Mouse (Mus musculus) midbrain, embryonic 15.5 days (tissue): ENCODE results near the gene Rad50. TPM values are rescaled to one million over a fixed set of nuclear protein-coding genes. Genes with fewer than 3 reads are reported as not detected.

Experiments used
- ATAC-seq: fragments of 200-750 bp; cut with Nextera tagmentation; replicated peaks from 2 replicates; pipeline ENCODE4 v1.8.0; 2017; ENCODE audit warnings: moderate TSS enrichment
- H3K27ac ChIP-seq: fragments of 300-500 bp; sonication (generic); 2 replicates; pipeline ENCODE4 v1.5.1; 2015; ENCODE audit warnings: mild to moderate bottlenecking, inconsistent platforms
- H3K27me3 ChIP-seq: fragments of 300-500 bp; sonication (generic); replicated peaks from 2 replicates; pipeline ENCODE4 v1.6.1; 2015; ENCODE audit warnings: inconsistent platforms
- H3K36me3 ChIP-seq: fragments of 300-500 bp; sonication (generic); replicated peaks from 2 replicates; pipeline ENCODE4 v1.6.1; 2015; ENCODE audit warnings: inconsistent platforms
- H3K4me1 ChIP-seq: fragments of 300-500 bp; sonication (generic); 2 replicates; pipeline ENCODE4 v1.6.1; 2015; ENCODE audit warnings: inconsistent platforms
- H3K4me2 ChIP-seq: fragments of 300-500 bp; sonication (generic); 2 replicates; pipeline ENCODE4 v1.6.1; 2015; ENCODE audit warnings: inconsistent platforms, mild to moderate bottlenecking, moderate library complexity
- H3K4me3 ChIP-seq: fragments of 300-500 bp; sonication (generic); 2 replicates; pipeline ENCODE4 v1.5.1; 2015; ENCODE audit warnings: mild to moderate bottlenecking, inconsistent platforms
- H3K9ac ChIP-seq: fragments of 300-500 bp; sonication (generic); 2 replicates; pipeline ENCODE4 v1.6.1; 2015; ENCODE audit warnings: mild to moderate bottlenecking, inconsistent platforms
- H3K9me3 ChIP-seq: fragments of 300-500 bp; sonication (generic); 2 replicates; pipeline ENCODE4 v1.6.1; 2016; ENCODE audit warnings: inconsistent platforms
- WGBS: fragments of 180-500 bp; shearing (Covaris S2); methylation state at CpG from one replicate; pipeline ENCODE4 v1.1.7; 2015; ENCODE audit warnings: mixed read lengths; 5-methylcytosine and 5-hydroxymethylcytosine counted together
- polyA plus RNA-seq: library from polyadenylated mRNA; unstranded; fragments of >200 nt; fragmentation: Nextera tagmentation; extraction: Ambion mirVana; gene quantifications from 2 replicates; pipeline ENCODE4 v1.2.1, GENCODE M21; 2015

Rad50 gene
- polyA plus RNA-seq, 1 experiment from 2014 or later: 11.5 TPM

DNA sequence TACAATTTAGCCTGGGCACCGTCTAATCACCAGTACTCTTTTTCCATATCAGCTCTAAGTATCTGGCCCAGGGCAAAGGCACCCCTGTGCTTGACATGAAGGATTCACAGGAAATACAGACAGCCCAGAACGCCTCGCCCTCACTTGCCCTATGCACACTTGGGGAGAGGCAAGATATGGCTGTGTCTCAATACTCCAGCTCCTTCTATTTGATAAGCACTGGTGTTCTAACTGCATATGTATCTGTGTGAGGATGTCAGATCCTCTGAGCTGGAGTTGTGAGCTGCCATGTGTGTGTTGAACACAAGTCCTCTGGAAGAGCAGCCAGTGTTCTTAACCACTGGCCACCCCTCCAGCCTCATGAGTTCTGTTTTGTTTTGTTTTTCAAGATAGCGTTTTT lies 55.7 kb downstream of the Rad50 start:
- Histone ChIP-seq H3K9me3 (no peaks in the 10 kb centered on the region), H3K4me3 (no peak overlapping the region), H3K27ac (no peak overlapping the region), H3K9ac (no peak overlapping the region), H3K27me3 (no peaks in the 10 kb centered on the region), H3K4me2 (no peak overlapping the region), H3K4me1 (no peaks in the 10 kb centered on the region), H3K36me3 (no peaks in the 10 kb centered on the region)
- ATAC-seq: no peak
- WGBS: 91% methylated on average over 4 of the region's 4 CpGs

DNA sequence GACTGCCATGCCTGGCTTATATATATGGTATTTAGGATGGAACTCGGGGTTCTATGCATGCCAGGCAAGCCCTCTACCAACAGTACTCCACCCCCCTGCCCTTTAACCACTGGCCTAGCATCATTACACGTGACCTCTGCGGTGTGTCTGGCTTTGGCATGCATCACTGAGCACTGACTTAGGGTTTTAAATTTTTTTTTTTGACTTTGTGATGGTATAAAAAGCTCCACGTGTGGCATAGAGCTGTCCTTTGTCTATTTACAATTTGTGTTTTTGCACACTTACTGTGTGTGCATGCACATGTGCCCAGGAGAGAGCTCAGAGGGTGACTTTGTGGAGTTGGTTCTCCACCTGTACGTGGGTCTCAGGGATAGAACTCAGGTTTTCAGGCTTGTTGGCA lies 63.1 kb downstream of the Rad50 start:
- H3K4me3 ChIP-seq: no peak overlapping the region
- H3K36me3 ChIP-seq: no peaks in the 10 kb centered on the region
- no peak for ATAC-seq
- 62% methylated on average over 5 of the region's 5 CpGs for WGBS
- no peak overlapping the region for H3K4me2 ChIP-seq
- H3K9ac ChIP-seq: no peak overlapping the region
- no peaks in the 10 kb centered on the region for H3K9me3 ChIP-seq
- H3K4me1 ChIP-seq: no peaks in the 10 kb centered on the region
- no peak overlapping the region for H3K27ac ChIP-seq
- H3K27me3 ChIP-seq: no peaks in the 10 kb centered on the region

DNA sequence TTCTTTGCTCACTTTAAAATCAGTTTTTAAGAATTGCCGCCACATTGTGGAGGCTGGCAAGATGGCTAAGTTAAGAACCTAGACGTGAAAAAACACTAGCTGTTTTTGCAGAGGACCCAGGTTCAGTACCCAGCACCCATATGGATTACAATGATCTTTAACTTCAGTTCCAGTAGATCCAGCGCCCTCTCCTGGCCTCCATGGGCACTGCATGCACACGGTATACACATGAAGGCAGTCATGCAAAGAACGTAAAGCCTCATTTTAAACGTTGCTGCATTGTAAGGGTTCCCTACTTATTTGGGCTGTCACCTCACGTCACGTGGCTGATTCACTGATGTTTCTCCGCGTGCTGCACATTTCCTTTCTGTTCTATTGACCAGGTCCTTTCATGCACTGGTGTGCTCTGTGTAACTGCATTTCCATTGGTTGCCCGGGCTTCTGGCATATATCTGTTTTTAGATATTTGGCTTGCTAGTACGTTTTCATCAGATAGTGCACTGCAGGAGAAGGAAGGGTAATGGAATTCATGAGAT lies 64.3 kb downstream of the Rad50 start:
- no peaks in the 10 kb centered on the region for H3K27me3 ChIP-seq
- H3K9ac ChIP-seq: no peak overlapping the region
- H3K4me2 ChIP-seq: no peak overlapping the region
- H3K9me3 ChIP-seq: no peaks in the 10 kb centered on the region
- no peaks in the 10 kb centered on the region for H3K4me1 ChIP-seq
- ATAC-seq: no peak
- WGBS: 77% methylated on average over 12 of the region's 12 CpGs
- H3K4me3 ChIP-seq: no peak overlapping the region
- no peaks in the 10 kb centered on the region for H3K36me3 ChIP-seq
- no peak overlapping the region for H3K27ac ChIP-seq

DNA sequence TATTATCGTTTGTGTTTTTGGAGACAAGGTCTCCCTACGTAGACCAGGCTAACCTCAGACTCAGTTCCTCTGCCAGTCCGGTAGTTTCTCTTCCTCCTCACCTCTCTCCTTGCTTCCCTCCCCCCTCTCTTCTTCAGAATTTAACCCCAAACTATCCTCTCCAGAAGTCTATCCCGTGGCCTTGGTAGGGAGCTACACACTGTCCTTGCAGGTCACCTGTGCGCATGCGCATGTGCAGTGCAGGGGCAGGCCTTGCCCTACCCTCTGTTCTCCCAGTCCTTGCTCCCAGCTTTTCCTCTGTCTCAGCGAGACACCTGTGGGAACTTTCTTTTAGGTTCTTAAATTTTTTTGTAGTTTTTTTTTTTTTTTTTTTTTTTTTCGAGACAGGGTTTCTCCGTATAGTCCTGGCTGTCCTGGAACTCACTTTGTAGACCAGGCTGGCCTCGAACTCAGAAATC lies 69.3 kb downstream of the Rad50 start:
- Histone ChIP-seq H3K4me3 (no peak overlapping the region), H3K9me3 (no peaks in the 10 kb centered on the region), H3K27me3 (peaks cover 17% of the 10 kb centered on the region), H3K27ac (no peak overlapping the region), H3K4me2 (no peak overlapping the region), H3K9ac (no peak overlapping the region), H3K4me1 (peaks cover 8% of the 10 kb centered on the region), H3K36me3 (no peaks in the 10 kb centered on the region)
- no peak for ATAC-seq
- WGBS: 82% methylated on average over 10 of the region's 10 CpGs

DNA sequence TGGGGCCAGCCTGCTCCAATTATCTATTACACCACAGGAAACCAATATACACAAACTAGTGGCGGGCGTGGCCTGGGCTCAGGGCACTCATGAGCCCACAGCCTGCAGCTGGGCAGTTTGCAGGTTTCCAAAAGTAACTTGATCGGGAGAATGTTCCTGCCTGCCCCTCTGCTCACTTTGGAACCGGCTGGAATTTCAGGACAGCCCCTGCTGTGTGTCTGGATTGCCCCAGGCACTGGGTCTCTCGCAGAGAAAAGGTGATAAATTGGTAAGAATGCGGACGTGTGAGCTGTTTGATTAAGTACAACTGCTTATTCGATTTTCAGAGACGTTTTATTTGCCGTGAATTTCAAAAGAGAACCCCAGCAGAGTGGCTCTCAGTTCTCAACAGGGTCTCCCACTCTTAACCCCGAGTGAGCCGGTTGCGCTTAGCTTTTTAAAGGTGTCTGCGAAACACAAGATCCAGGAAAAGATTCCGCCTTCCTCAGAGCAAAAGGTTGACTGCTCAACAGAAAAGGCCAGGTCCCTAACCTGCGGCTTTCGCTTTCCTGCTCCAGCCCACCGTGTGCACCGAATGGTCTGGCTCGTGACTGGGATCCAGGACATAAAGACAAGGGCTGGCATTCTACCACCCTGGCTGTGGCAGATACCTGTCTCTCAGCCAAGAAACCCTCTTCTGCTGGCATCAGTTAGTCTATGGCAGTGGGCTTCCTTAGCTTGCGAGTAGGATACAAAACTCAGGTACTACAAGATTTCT lies 69.9 kb downstream of the Rad50 start:
- peaks cover 17% of the 10 kb centered on the region for H3K27me3 ChIP-seq
- no peak overlapping the region for H3K27ac ChIP-seq
- H3K4me3 ChIP-seq: no peak overlapping the region
- H3K4me1 ChIP-seq: peaks cover 8% of the 10 kb centered on the region
- no peak for ATAC-seq
- no peaks in the 10 kb centered on the region for H3K9me3 ChIP-seq
- H3K36me3 ChIP-seq: no peaks in the 10 kb centered on the region
- 29% methylated on average over 21 of the region's 21 CpGs for WGBS
- no peak overlapping the region for H3K9ac ChIP-seq
- no peak overlapping the region for H3K4me2 ChIP-seq

GRCm38 (mm10) chr11:53636183-53636646 lies 70.9 kb downstream of the Rad50 start:
- no peak overlapping the region for H3K27ac ChIP-seq
- 3% methylated on average over 40 of the region's 40 CpGs for WGBS
- H3K4me3 ChIP-seq: peak overlapping the region; percentile 35
- H3K27me3 ChIP-seq: peaks cover 17% of the 10 kb centered on the region
- H3K4me2 ChIP-seq: peak overlapping the region; percentile 72
- ATAC-seq: no peak; the same call in 1 of the 2 replicates
- no peaks in the 10 kb centered on the region for H3K36me3 ChIP-seq
- H3K4me1 ChIP-seq: peaks cover 8% of the 10 kb centered on the region
- no peaks in the 10 kb centered on the region for H3K9me3 ChIP-seq
- H3K9ac ChIP-seq: peak overlapping the region; percentile 17; the same call in 1 of the 2 replicates

DNA sequence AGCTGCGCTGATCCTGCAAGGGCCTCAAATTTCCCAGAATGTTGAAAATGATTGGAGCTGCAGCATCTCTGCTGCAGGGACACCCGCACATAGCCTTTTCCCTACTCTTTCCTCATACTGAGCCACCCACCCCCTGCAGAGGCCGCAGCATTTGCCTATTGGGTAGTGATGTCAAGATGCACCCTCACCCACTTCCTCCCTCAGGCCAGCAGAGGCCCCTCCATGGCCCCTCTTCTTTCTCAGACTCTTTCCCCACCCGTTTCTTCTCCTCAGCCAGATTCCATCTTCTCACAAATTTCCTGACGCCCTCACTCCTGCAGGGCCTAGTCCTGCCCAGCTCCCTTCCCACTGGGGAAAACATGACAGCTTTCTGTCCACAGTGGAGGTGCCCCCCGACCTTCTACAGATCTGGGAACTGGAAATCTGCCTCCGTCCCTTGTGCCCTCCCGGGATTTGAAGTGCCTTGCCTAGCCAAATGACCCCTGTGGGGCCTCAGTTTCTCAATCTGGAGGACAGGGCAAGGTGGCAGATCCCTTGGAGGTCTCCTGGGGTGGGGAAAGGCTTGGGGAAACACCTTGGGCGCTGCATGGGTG lies 71.4 kb downstream of the Rad50 start:
- Histone ChIP-seq H3K4me2 (peak overlapping the region; percentile 72), H3K36me3 (no peaks in the 10 kb centered on the region), H3K27ac (no peak overlapping the region), H3K4me1 (peaks cover 8% of the 10 kb centered on the region), H3K9ac (peak overlapping the region; percentile 17; the same call in 1 of the 2 replicates), H3K9me3 (no peaks in the 10 kb centered on the region), H3K4me3 (peak overlapping the region; percentile 35), H3K27me3 (peaks cover 17% of the 10 kb centered on the region)
- WGBS: 37% methylated on average over 9 of the region's 9 CpGs
- ATAC-seq: no peak

DNA sequence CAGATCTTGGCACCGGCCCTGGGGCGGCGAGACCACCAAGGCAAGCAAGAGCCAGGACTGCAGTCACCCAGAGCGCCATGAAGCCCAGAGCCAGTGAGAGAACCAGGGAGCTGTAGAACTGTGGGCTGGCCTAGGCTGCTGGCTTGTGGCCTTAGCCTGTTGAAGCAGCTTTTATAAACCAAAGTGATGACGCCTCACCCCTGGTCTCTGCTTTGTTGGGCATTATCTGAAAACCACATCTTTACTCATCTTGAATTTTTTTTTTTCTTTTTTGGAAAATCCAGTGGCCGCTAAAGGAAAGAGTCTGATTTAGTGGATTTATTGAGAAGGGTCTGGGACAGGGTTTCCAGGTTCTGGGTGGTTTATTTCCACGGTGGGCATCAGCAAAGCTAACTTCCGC lies 72.6 kb downstream of the Rad50 start, which contains the start of gene Il13:
Il13 (minus strand) TSS at position 147 of the 400 bp plus-strand sequence.
- Histone ChIP-seq H3K4me2 (no peak within 1 kb of the TSS), H3K4me3 (no peak within 1 kb of the TSS), H3K36me3 (no peaks in the 10 kb centered on the region), H3K9ac (no peak within 1 kb of the TSS), H3K9me3 (no peaks in the 10 kb centered on the region), H3K4me1 (peaks cover 8% of the 10 kb centered on the region), H3K27me3 (peaks cover 17% of the 10 kb centered on the region), H3K27ac (no peak within 1 kb of the TSS)
- 93% methylated on average over 8 of the region's 8 CpGs for WGBS
- ATAC-seq: no peak

DNA sequence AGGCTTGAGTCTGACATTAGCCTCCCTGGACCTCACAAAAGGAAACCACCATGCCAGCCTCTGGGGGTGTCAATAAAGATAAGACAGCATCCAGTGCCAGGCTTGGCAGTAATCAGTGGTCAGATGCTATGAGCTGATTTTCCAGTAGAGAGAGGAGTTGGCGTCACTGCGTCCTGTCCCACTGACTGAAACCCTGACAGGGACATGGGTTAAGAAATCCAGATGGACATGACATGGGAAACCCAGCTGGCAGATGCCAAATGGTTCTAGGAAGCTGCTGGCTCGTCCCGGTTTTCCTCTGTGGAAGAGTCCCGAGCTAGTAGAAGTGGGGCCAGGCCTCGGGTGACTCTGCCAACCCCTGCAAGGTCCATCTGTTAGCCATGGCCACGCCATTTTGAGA lies 73.5 kb downstream of the Rad50 start:
- 86% methylated on average over 7 of the region's 7 CpGs for WGBS
- no peak for ATAC-seq

DNA sequence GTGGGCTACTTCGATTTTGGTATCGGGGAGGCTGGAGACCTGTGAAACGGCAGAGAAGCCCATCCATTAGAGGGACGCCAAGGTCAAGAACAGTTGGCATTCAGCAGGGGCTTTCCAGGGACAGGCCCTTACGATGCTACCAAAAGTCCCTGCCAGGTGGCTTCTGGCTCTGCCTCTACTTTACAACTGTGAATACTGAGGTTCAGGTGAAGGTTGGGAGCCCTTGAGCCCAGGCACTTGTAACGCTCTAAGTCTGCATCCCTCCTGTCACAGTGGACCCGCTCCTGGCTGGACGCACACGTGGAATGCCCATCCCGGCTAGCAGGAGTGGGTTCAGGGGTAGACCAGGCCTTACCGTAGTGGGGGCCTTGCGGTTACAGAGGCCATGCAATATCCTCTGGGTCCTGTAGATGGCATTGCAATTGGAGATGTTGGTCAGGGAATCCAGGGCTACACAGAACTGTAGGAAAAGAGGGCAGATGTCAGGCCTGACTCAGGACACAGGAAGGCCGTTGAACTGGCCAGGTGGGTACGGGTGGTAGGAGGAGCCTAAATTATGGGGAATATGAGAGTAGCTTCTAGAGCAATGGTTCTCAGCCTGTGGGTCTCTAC lies 74.9 kb downstream of the Rad50 start:
- H3K4me1 ChIP-seq: peaks cover 8% of the 10 kb centered on the region
- H3K27ac ChIP-seq: no peak overlapping the region
- H3K4me2 ChIP-seq: no peak overlapping the region
- no peaks in the 10 kb centered on the region for H3K9me3 ChIP-seq
- peaks cover 17% of the 10 kb centered on the region for H3K27me3 ChIP-seq
- ATAC-seq: no peak
- H3K9ac ChIP-seq: no peak overlapping the region
- no peak overlapping the region for H3K4me3 ChIP-seq
- no peaks in the 10 kb centered on the region for H3K36me3 ChIP-seq
- WGBS: 67% methylated on average over 14 of the region's 14 CpGs

More for the DNA sequence above, 73.5 kb downstream of the Rad50 start:
- H3K4me2 ChIP-seq: no peak overlapping the region
- no peaks in the 10 kb centered on the region for H3K9me3 ChIP-seq
- no peak overlapping the region for H3K27ac ChIP-seq
- peaks cover 8% of the 10 kb centered on the region for H3K4me1 ChIP-seq
- no peak overlapping the region for H3K4me3 ChIP-seq
- peaks cover 17% of the 10 kb centered on the region for H3K27me3 ChIP-seq
- H3K9ac ChIP-seq: no peak overlapping the region
- no peaks in the 10 kb centered on the region for H3K36me3 ChIP-seq

DNA sequence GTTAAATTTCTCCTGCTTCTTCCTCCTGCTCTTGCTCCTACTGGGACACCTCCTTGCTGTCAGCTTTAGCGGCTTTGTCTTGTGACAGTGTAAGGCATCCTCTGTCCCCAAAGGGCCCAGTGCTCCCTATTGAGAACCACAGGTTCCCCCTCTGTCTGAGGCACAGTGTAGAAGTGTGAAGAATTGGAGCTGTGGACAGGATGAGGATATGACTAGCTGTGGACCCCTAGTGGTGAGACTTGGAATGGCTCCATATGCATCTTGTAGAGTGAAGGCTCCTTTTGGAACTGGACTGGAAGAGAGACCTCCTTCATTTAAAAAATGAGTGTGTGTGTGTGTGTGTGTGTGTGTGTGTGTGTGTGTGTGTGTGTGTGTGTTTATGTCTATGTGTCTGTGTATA lies 79.3 kb downstream of the Rad50 start:
- H3K9ac ChIP-seq: no peak overlapping the region
- H3K4me3 ChIP-seq: no peak overlapping the region
- no peaks in the 10 kb centered on the region for H3K36me3 ChIP-seq
- 14% methylated on average over 1 of the region's 1 CpGs for WGBS
- no peak overlapping the region for H3K4me2 ChIP-seq
- 0 out of 2 replicates have a peak, but pooled peaks have one; percentile 62 for ATAC-seq
- no peak overlapping the region for H3K27ac ChIP-seq
- no peaks in the 10 kb centered on the region for H3K9me3 ChIP-seq
- H3K4me1 ChIP-seq: no peaks in the 10 kb centered on the region
- no peaks in the 10 kb centered on the region for H3K27me3 ChIP-seq

DNA sequence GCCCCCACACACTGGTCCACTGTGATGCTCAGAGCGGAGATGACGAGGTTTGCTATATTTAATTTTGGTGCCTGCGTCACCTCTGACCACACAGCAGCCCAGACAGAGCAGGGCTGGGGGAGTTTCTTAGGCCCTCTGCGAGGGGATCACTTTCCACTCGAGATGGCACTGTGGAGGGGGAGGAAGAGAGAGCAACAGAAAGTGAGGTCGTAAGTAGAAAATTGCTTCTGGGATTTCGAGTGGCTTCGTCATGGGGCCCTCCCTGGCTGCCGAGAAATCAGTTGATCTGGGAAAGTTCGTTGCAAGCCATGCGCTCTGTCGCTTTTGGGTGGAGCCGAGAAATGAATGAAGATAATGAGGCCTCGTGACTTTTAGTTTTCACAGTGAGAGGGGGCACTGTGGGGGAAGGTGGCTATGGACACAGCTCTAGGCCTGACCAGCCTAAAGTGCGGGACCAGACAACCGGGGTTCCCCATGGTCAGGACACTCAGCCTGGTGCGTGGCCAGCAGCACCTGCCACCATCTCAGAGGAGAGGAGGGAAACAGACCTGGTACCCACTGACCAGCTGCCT lies 80.2 kb downstream of the Rad50 start:
- Histone ChIP-seq H3K4me2 (no peak overlapping the region), H3K36me3 (no peaks in the 10 kb centered on the region), H3K27ac (no peak overlapping the region), H3K9me3 (no peaks in the 10 kb centered on the region), H3K4me3 (no peak overlapping the region), H3K27me3 (no peaks in the 10 kb centered on the region), H3K9ac (no peak overlapping the region), H3K4me1 (no peaks in the 10 kb centered on the region)
- no peak for ATAC-seq
- 65% methylated on average over 17 of the region's 17 CpGs for WGBS
